Mouse (Mus musculus): Measurements from ENCODE around the gene Slc24a4. TPM values are rescaled to one million over a fixed set of nuclear protein-coding genes. Genes with fewer than 3 reads are reported as not detected.

The Slc24a4 gene
- total RNA-seq (2023), result not detected

DNA sequence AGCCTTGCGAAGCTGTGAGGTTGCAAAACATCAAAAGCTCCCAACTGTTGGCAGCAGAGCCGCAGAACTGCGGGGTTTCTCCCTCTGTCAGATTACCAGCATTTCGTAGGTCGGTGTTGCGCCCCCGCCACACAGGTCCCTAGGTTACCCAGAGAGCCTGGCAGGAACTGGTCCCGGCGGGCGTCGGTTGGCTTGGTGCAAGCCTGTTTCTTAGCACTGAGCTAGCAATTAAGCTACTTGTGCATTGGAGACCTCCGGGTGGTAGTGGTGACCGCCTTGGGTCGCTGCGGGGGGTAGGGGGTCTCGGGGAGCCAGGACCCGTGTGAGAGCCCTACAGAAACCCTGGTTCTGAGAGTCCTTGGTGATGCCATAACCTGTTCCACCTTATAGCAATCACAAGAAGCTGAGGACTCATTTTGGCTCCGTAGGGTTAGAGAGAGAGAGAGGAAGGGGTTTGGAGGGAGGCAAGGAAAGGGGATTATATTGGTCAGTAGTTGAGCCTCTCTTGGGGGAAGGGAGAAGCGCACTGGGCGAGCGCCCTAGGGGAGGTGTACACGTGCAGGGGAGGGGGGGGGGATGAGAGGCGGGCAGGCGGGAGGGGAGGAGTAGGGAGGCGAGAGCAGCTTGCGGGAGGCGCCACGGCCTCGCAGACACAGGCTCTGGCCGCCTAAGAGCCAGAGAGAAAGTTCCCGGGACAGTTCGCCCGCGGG, at the start of gene Slc24a4:
Gene Slc24a4, plus strand, starts transcription at position 653 of the 710 bp plus-strand sequence.

GRCm38 (mm10) chr12:102282763-102283482, 154.4 kb downstream of the Slc24a4 start, which contains the start of gene Rin3:
Gene Rin3, plus strand, starts transcription at chr12:102283048.

Other genes starting within 250 kb of the Slc24a4 start
- 10 to 100 TPM; 73.4 to 87.3 TPM for gene Trip11, start 215.5 kb upstream of the Slc24a4 start, total RNA-seq (2023)
- 10 to 100 TPM; 22.6 to 27.0 TPM for gene Atxn3, start 170.5 kb upstream of the Slc24a4 start, total RNA-seq (2023)
- 10 to 100 TPM; 18.0 to 19.3 TPM for gene Cpsf2, start 152.7 kb upstream of the Slc24a4 start, total RNA-seq (2023)
- gene Rin3, start 154.3 kb downstream of the Slc24a4 start, total RNA-seq (2023), result 100 to 1,000 TPM; 108 to 116 TPM

All from T-cell, adult 66 days (primary cell).